Mouse (Mus musculus) embryonic facial prominence, embryonic 15.5 days (tissue): ENCODE results near the gene Plekha7. TPM values are rescaled to one million over a fixed set of nuclear protein-coding genes. Genes with fewer than 3 reads are reported as not detected.
A peak's percentile ranks its signal among the peaks of the same experiment; 100 is the strongest.

Source experiments
- ATAC-seq: fragments of 200-750 bp; cut with Nextera tagmentation; 2 replicates; pipeline ENCODE4 v1.8.0; 2017; ENCODE audit warnings: low read depth, moderate TSS enrichment; ENCODE audit not compliant: insufficient number of reproducible peaks, low FRiP score, low TSS enrichment
- H3K27ac ChIP-seq: fragments of 300-500 bp; sonication (generic); replicated peaks from 2 replicates; pipeline ENCODE4 v1.5.1; 2015; ENCODE audit warnings: mild to moderate bottlenecking, inconsistent platforms
- H3K27me3 ChIP-seq: fragments of 300-500 bp; sonication (generic); 2 replicates; pipeline ENCODE4 v1.6.1; 2015; ENCODE audit warnings: inconsistent platforms
- H3K36me3 ChIP-seq: fragments of 300-500 bp; sonication (generic); 2 replicates; pipeline ENCODE4 v1.6.1; 2015; ENCODE audit warnings: mild to moderate bottlenecking, inconsistent platforms
- H3K4me1 ChIP-seq: fragments of 300-500 bp; sonication (generic); 2 replicates; pipeline ENCODE4 v1.6.1; 2015; ENCODE audit warnings: inconsistent platforms
- H3K4me2 ChIP-seq: fragments of 300-500 bp; sonication (generic); replicated peaks from 2 replicates; pipeline ENCODE4 v1.6.1; 2015; ENCODE audit warnings: mild to moderate bottlenecking, inconsistent platforms
- H3K4me3 ChIP-seq: fragments of 300-500 bp; sonication (generic); replicated peaks from 2 replicates; pipeline ENCODE4 v1.5.1; 2015; ENCODE audit warnings: mild to moderate bottlenecking, inconsistent platforms
- H3K9ac ChIP-seq: fragments of 300-500 bp; sonication (generic); 2 replicates; pipeline ENCODE4 v1.6.1; 2015; ENCODE audit warnings: inconsistent platforms
- H3K9me3 ChIP-seq: fragments of 300-500 bp; sonication (generic); replicated peaks from 2 replicates; pipeline ENCODE4 v1.6.1; 2016; ENCODE audit warnings: inconsistent platforms
- WGBS: fragments of 180-500 bp; shearing (Covaris S2); methylation state at CpG from one replicate; pipeline ENCODE4 v1.1.7; 2015; 5-methylcytosine and 5-hydroxymethylcytosine counted together
- polyA plus RNA-seq: library from polyadenylated mRNA; unstranded; fragments of >200 nt; fragmentation: Nextera tagmentation; extraction: Ambion mirVana; gene quantifications from 2 replicates; pipeline ENCODE4 v1.2.1, GENCODE M21; 2015

Plekha7 gene
- polyA plus RNA-seq, 1 experiment from 2014 or later = 16.1 TPM

DNA sequence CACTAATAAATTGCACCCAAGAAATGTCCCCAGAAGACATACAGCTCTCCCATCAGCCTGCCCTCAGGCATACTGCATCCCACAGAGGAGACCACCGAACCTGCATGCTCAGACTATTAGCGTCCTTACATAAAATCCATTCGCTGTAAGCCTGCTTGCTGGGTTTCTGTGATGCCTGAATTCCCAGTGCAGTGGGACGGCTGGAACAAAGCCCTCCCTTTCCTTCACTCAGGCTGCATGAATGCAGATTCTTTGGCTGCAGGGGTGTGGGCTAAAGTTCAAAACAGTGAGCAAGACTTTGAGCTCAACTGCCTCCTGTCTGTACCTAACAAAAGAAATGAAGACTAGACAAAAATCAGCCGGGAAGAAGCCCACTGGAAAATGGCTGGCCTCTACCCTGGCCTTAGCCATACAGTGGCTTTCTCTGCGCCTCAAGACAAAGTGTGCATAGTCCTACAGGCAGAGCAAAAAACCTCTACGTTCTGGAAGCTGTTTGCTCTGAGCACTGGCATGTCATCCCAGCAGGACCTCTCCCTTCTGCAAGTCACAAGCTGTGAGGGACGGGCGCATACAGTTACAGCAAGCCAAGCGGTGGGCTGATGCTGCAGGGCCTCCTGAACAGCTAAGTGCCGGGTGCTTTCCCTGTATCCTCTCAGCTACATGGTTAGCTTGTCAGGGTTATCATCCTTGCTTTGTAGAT is 123.7 kb downstream of the Plekha7 start:
- no peak overlapping the region for H3K27ac ChIP-seq
- H3K4me3 ChIP-seq = no peak overlapping the region
- H3K9me3 ChIP-seq = no peaks in the 10 kb centered on the region
- WGBS = 44% methylated on average over 11 of the region's 11 CpGs
- no peak for ATAC-seq
- no peak overlapping the region for H3K4me2 ChIP-seq
- H3K4me1 ChIP-seq = peaks cover 32% of the 10 kb centered on the region; the same call in 1 of the 2 replicates
- H3K36me3 ChIP-seq = no peaks in the 10 kb centered on the region
- no peaks in the 10 kb centered on the region for H3K27me3 ChIP-seq
- no peak overlapping the region for H3K9ac ChIP-seq

- no peak overlapping the region for H3K27ac ChIP-seq
Observed at GRCm38 (mm10) chr7:116182451-116182850, 125.7 kb downstream of the Plekha7 start.

DNA sequence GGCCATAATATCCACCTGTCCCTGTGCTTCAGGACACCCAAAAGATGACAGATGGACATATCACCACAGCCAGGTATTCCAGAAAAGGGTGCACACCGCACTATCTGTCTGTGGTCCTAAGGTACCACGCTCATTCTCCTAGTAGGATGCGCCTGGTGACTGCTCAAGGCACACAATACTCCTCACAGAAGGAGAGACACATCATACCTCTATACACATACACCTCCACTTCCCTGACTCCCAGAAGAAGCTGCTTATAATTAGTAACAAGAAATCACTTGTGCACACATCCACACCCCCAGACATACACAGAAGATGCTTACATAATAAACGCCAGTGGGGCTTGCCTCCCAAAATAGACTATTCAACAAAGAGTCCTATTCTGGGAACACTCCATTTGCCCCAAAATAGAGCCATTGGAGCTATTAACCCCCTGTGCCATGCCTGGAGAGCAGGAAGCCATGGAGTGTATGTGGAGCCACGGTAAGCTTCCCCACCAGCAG is 126.7 kb downstream of the Plekha7 start:
- no peak overlapping the region for H3K27ac ChIP-seq
- H3K27me3 ChIP-seq = no peaks in the 10 kb centered on the region
- no peak overlapping the region for H3K4me3 ChIP-seq
- H3K4me2 ChIP-seq = no peak overlapping the region
- H3K9me3 ChIP-seq = no peaks in the 10 kb centered on the region
- H3K36me3 ChIP-seq = no peaks in the 10 kb centered on the region
- ATAC-seq = no peak
- 82% methylated on average over 5 of the region's 5 CpGs for WGBS
- no peak overlapping the region for H3K9ac ChIP-seq
- H3K4me1 ChIP-seq = peaks cover 22% of the 10 kb centered on the region; the same call in 1 of the 2 replicates

More at GRCm38 (mm10) chr7:116182451-116182850, 125.7 kb downstream of the Plekha7 start:
- H3K4me2 ChIP-seq = no peak overlapping the region
- no peaks in the 10 kb centered on the region for H3K36me3 ChIP-seq
- no peak overlapping the region for H3K4me3 ChIP-seq
- no peaks in the 10 kb centered on the region for H3K9me3 ChIP-seq
- peaks cover 28% of the 10 kb centered on the region; the same call in 1 of the 2 replicates for H3K4me1 ChIP-seq
- WGBS = 87% methylated on average over 1 of the region's 1 CpGs
- no peak overlapping the region for H3K9ac ChIP-seq
- ATAC-seq = no peak
- H3K27me3 ChIP-seq = no peaks in the 10 kb centered on the region

- peaks cover 5% of the 10 kb centered on the region; the same call in 1 of the 2 replicates for H3K4me1 ChIP-seq
- no peaks in the 10 kb centered on the region for H3K9me3 ChIP-seq
- no peak overlapping the region for H3K9ac ChIP-seq
Observed at GRCm38 (mm10) chr7:116178916-116179315, 129.3 kb downstream of the Plekha7 start.

DNA sequence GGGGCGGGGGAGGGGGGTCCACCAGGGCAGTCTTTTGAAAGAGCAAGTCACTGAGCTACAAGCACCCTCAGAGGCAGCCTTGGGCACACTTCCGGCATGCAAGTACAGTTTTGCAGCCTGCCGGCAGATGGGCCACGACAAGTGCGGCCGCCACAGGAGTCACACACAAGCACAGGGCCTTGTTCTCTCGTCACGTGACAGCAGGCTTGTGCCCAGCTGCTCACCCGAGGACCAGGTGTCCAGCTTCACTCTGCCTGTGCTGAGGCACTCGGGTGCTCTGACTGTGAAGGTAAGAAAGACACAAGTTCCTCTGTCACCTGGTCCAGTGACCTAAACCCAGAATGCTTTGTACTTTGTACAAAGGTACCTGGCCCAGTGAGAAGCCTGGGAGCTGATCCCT is 135.4 kb downstream of the Plekha7 start:
- no peak; the same call in 1 of the 2 replicates for ATAC-seq
- H3K36me3 ChIP-seq = no peaks in the 10 kb centered on the region
- no peak overlapping the region for H3K4me2 ChIP-seq
- WGBS = 70% methylated on average over 10 of the region's 10 CpGs
- H3K9ac ChIP-seq = no peak overlapping the region
- no peaks in the 10 kb centered on the region; the same call in 1 of the 2 replicates for H3K4me1 ChIP-seq
- H3K4me3 ChIP-seq = no peak overlapping the region
- no peaks in the 10 kb centered on the region for H3K9me3 ChIP-seq
- no peak overlapping the region for H3K27ac ChIP-seq
- no peaks in the 10 kb centered on the region for H3K27me3 ChIP-seq

More at GRCm38 (mm10) chr7:116178916-116179315, 129.3 kb downstream of the Plekha7 start:
- Histone ChIP-seq H3K36me3 (no peaks in the 10 kb centered on the region), H3K4me3 (no peak overlapping the region), H3K4me2 (no peak overlapping the region), H3K27me3 (no peaks in the 10 kb centered on the region), H3K27ac (no peak overlapping the region)
- 87% methylated on average over 3 of the region's 3 CpGs for WGBS
- ATAC-seq = no peak

DNA sequence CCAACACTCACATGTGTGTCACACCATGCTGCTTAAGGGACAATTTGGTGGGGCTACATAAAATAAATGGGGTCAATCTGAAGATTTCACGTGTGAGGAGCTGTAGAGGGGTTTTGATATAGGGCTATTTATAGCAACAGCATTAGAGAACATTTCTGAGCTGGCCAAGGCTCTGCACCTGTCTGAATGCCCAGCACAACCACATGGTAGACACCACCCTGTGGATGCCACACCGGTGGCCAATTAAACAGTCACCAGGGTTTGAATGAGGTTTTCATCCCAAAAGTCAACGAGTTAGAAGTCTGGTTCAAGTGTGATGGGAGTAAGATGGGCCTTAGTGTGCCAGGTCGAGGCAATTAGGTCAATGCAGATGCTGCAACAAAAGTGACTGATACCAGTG is 138.8 kb downstream of the Plekha7 start:
- WGBS = 81% methylated on average over 4 of the region's 4 CpGs
- no peak for ATAC-seq
- Histone ChIP-seq H3K27ac (no peak overlapping the region), H3K36me3 (no peaks in the 10 kb centered on the region), H3K27me3 (no peaks in the 10 kb centered on the region), H3K9me3 (no peaks in the 10 kb centered on the region), H3K4me2 (no peak overlapping the region), H3K4me3 (no peak overlapping the region), H3K4me1 (no peaks in the 10 kb centered on the region; the same call in 1 of the 2 replicates), H3K9ac (no peak overlapping the region)

DNA sequence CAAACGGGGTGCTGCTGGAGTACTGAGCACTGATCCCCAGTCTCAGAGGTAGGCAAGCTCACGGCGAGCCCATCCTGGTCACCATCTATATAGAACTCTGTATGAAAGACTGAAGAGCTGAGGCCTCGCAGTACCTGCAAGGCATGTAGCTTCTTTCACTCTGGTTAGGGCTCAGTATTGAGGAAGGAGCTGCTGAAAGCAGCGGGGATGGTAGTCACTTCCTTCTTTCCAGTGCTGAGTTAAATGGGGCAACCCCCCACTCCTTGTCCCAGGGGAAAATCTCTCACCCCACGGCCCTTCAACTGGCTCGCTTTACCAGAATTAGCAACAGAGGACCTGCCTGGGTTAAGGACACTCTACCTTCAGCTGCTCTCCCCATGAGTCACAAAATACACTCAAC is 140.0 kb downstream of the Plekha7 start:
- H3K36me3 ChIP-seq = no peaks in the 10 kb centered on the region
- WGBS = 90% methylated on average over 7 of the region's 7 CpGs
- H3K9me3 ChIP-seq = no peaks in the 10 kb centered on the region
- no peak overlapping the region for H3K27ac ChIP-seq
- H3K4me1 ChIP-seq = no peaks in the 10 kb centered on the region; the same call in 1 of the 2 replicates
- H3K27me3 ChIP-seq = no peaks in the 10 kb centered on the region
- H3K4me3 ChIP-seq = no peak overlapping the region
- H3K9ac ChIP-seq = no peak overlapping the region
- no peak for ATAC-seq
- H3K4me2 ChIP-seq = no peak overlapping the region

- Histone ChIP-seq H3K9me3 (no peaks in the 10 kb centered on the region), H3K9ac (no peak overlapping the region), H3K36me3 (no peaks in the 10 kb centered on the region), H3K27me3 (no peaks in the 10 kb centered on the region), H3K4me3 (no peak overlapping the region), H3K4me2 (no peak overlapping the region), H3K27ac (no peak overlapping the region), H3K4me1 (0 out of 2 replicates have a peak, but pooled peaks cover 3% of the 10 kb centered on the region)
- 88% methylated on average over 12 of the region's 12 CpGs for WGBS
- ATAC-seq = no peak
Observed at GRCm38 (mm10) chr7:116164232-116164631, 143.9 kb downstream of the Plekha7 start.

DNA sequence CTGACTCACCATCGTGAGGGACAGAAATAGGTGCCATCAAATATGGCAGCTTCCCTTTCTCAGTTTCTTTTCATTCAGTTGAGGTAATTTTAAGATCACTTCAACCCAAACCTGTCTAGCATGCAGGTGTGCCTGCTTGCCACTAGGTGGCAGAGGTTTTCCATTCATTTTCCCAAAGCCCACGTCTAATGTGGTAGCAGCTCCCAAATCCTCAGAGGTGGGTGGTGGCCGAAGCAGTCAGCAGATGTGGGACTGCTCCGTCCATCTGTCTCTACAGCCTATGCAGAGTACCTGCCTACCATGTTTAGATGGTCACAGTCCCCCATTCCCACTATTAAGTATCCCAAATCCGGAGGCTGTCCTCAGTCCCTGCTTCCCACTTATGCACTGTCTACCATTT is 146.6 kb downstream of the Plekha7 start:
- no peak overlapping the region for H3K27ac ChIP-seq
- no peaks in the 10 kb centered on the region for H3K36me3 ChIP-seq
- H3K4me2 ChIP-seq = no peak overlapping the region
- ATAC-seq = no peak
- no peaks in the 10 kb centered on the region for H3K9me3 ChIP-seq
- no peaks in the 10 kb centered on the region for H3K27me3 ChIP-seq
- no peak overlapping the region for H3K9ac ChIP-seq
- no peak overlapping the region for H3K4me3 ChIP-seq
- H3K4me1 ChIP-seq = 0 out of 2 replicates have a peak, but pooled peaks cover 3% of the 10 kb centered on the region
- 20% methylated on average over 5 of the region's 5 CpGs for WGBS

- H3K27me3 ChIP-seq = no peaks in the 10 kb centered on the region
- H3K27ac ChIP-seq = no peak overlapping the region
- no peaks in the 10 kb centered on the region for H3K9me3 ChIP-seq
- H3K4me1 ChIP-seq = 0 out of 2 replicates have a peak, but pooled peaks cover 3% of the 10 kb centered on the region
- H3K4me2 ChIP-seq = 0 out of 2 replicates have a peak overlapping the region, but pooled peaks have one; percentile 18
- no peak overlapping the region for H3K9ac ChIP-seq
- WGBS = 56% methylated on average over 14 of the region's 14 CpGs
- ATAC-seq = no peak
- no peak overlapping the region for H3K4me3 ChIP-seq
- no peaks in the 10 kb centered on the region for H3K36me3 ChIP-seq
Observed at GRCm38 (mm10) chr7:116156894-116157143, 151.4 kb downstream of the Plekha7 start.

GRCm38 (mm10) chr7:116156072-116156893 is 151.9 kb downstream of the Plekha7 start:
- Histone ChIP-seq H3K27ac (no peak overlapping the region), H3K4me3 (no peak overlapping the region), H3K36me3 (no peaks in the 10 kb centered on the region), H3K27me3 (no peaks in the 10 kb centered on the region), H3K9me3 (no peaks in the 10 kb centered on the region), H3K4me2 (0 out of 2 replicates have a peak overlapping the region, but pooled peaks have one; percentile 18), H3K4me1 (no peaks in the 10 kb centered on the region), H3K9ac (no peak overlapping the region)
- WGBS = 53% methylated on average over 17 of the region's 17 CpGs
- no peak; the same call in 1 of the 2 replicates for ATAC-seq
